Mouse (Mus musculus) intestine, embryonic 16.5 days (tissue): ENCODE measurements around the gene Carmil3. TPM values are rescaled to one million over a fixed set of nuclear protein-coding genes. Genes with fewer than 3 reads are reported as not detected.

Source experiments
- ATAC-seq: fragments of 200-750 bp; cut with Nextera tagmentation; 2 replicates; pipeline ENCODE4 v1.8.0; 2017; ENCODE audit warnings: moderate TSS enrichment, moderate library complexity
- H3K27ac ChIP-seq: fragments of 300-500 bp; sonication (generic); 2 replicates; pipeline ENCODE4 v1.5.1; 2014; ENCODE audit warnings: mild to moderate bottlenecking, low read length
- H3K27me3 ChIP-seq: fragments of 300-500 bp; sonication (generic); replicated peaks from 2 replicates; pipeline ENCODE4 v1.6.1; 2014; ENCODE audit warnings: low read length, control low read depth, mixed read lengths; ENCODE audit not compliant: control insufficient read depth, insufficient read depth
- H3K36me3 ChIP-seq: fragments of 300-500 bp; sonication (generic); 2 replicates; pipeline ENCODE4 v1.6.1; 2014; ENCODE audit warnings: low read length, control low read depth; ENCODE audit not compliant: control insufficient read depth, insufficient read depth
- H3K4me1 ChIP-seq: fragments of 300-500 bp; sonication (generic); 2 replicates; pipeline ENCODE4 v1.6.1; 2014; ENCODE audit warnings: low read length, control low read depth, mixed read lengths; ENCODE audit not compliant: control insufficient read depth, insufficient read depth
- H3K4me2 ChIP-seq: fragments of 300-500 bp; sonication (generic); 2 replicates; pipeline ENCODE4 v1.6.1; 2014; ENCODE audit warnings: low read depth, low read length, control low read depth
- H3K4me3 ChIP-seq: fragments of 300-500 bp; sonication (generic); 2 replicates; pipeline ENCODE4 v1.5.1; 2014; ENCODE audit warnings: mild to moderate bottlenecking, low read length
- H3K9ac ChIP-seq: fragments of 300-500 bp; sonication (generic); 2 replicates; pipeline ENCODE4 v1.6.1; 2014; ENCODE audit warnings: low read depth, low read length
- H3K9me3 ChIP-seq: fragments of 300-500 bp; sonication (generic); 2 replicates; pipeline ENCODE4 v1.6.1; 2016; ENCODE audit warnings: low read length, control low read depth; ENCODE audit not compliant: control insufficient read depth
- WGBS: fragments of 180-500 bp; shearing (Covaris S2); extraction: QIAGEN DNeasy Blood & Tissue Kit; methylation state at CpG from one replicate; pipeline ENCODE4 v1.1.7; 2014; 5-methylcytosine and 5-hydroxymethylcytosine counted together
- polyA plus RNA-seq: library from polyadenylated mRNA; unstranded; fragments of >200 nt; fragmentation: Nextera tagmentation; extraction: Ambion mirVana; gene quantifications from 2 replicates; pipeline ENCODE4 v1.2.1, GENCODE M21; 2015

Gene Carmil3
- polyA plus RNA-seq, 1 experiment from 2014 or later: 1.0 TPM

DNA sequence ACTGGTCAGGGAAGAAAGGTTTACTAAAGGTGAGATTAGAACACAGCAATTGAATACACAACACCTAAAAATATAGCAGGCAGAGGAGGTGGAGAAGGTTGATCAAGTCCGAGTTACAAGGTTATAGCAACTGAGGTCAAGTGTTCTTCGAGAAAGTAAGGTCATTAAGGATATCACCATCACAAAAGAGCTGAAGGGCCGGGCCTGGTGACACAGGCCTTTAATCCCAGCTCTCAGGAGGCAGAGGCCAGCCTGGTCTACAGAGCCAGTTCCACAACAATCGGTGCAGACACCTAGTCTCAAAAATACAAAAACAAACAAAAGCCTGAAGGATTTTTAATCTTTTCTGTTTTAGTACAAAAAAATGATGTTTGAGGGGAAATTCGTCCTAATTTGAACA lies 60.9 kb downstream of the Carmil3 start:
- no peak for ATAC-seq
- Histone ChIP-seq H3K9ac (no peak overlapping the region), H3K4me1 (peaks cover 3% of the 10 kb centered on the region; the same call in 1 of the 2 replicates), H3K9me3 (no peaks in the 10 kb centered on the region), H3K36me3 (peaks cover 12% of the 10 kb centered on the region), H3K27me3 (no peaks in the 10 kb centered on the region), H3K27ac (no peak overlapping the region), H3K4me3 (no peak overlapping the region), H3K4me2 (no peak overlapping the region)
- WGBS: 76% methylated on average over 5 of the region's 5 CpGs

DNA sequence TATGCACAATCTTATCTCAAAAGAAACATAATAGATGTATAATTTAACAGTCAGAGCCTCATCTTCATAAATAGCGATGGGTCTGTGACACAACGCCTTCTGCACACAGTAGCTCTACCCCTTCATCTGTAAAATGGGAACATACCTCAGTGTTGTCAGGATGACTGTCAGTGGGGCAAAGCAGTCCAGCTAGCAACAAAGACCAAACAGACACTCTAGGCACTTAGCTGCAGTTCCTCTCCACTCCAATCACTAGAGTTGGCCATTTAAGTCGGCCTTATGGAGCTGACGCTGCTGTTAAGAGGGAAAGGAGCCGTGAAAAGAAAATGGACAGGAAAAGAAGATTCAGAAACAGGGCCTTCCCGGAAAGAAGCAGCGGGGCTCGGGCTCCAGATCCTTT lies 61.3 kb downstream of the Carmil3 start:
- H3K4me1 ChIP-seq: peaks cover 6% of the 10 kb centered on the region; the same call in 1 of the 2 replicates
- ATAC-seq: no peak
- no peak overlapping the region for H3K4me2 ChIP-seq
- peaks cover 12% of the 10 kb centered on the region for H3K36me3 ChIP-seq
- H3K9me3 ChIP-seq: no peaks in the 10 kb centered on the region
- H3K27ac ChIP-seq: no peak overlapping the region
- no peak overlapping the region for H3K9ac ChIP-seq
- WGBS: 94% methylated on average over 8 of the region's 8 CpGs
- no peaks in the 10 kb centered on the region for H3K27me3 ChIP-seq
- H3K4me3 ChIP-seq: no peak overlapping the region

DNA sequence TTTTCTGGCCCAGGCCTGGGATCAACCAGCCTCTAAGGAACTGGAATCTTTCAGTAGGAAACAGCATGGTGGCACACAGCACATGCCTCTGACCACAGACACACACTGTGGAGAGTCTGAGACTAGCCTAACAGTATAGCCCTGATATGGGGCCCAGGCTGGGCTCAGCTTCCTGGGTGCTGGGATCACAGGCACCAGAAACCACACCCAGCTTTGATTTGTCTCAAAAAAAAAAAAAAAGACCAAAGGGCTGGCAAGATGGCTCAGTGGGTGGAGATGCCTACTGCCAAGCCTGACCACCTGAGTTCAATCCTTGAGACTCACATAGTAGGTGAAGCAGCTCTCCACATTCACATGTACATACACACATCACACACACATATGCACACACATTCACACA lies 64.2 kb downstream of the Carmil3 start:
- Histone ChIP-seq H3K27me3 (no peaks in the 10 kb centered on the region), H3K9me3 (no peaks in the 10 kb centered on the region), H3K36me3 (no peaks in the 10 kb centered on the region), H3K4me3 (no peak overlapping the region), H3K4me2 (no peak overlapping the region), H3K27ac (no peak overlapping the region), H3K9ac (no peak overlapping the region), H3K4me1 (peaks cover 6% of the 10 kb centered on the region; the same call in 1 of the 2 replicates)
- ATAC-seq: no peak

DNA sequence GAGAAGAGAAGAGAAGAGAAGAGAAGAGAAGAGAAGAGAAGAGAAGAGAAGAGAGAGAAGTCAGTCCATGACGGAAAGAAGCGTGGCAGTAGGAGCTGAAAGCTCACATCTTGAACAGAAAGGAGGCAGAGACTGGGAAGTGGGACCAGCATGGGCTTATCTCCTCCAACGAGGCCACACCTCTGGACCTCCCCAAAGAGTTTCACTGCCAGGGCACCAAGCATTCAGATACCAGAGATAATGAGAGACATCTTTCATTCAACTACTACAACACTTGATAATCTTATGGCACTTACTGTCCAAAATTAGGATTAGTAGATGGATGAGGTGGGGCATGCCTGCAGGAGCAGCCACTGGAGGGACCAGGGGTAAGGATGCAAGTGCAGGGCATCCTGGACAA lies 65.3 kb downstream of the Carmil3 start:
- Histone ChIP-seq H3K27me3 (no peaks in the 10 kb centered on the region), H3K4me1 (peaks cover 6% of the 10 kb centered on the region; the same call in 1 of the 2 replicates), H3K4me2 (no peak overlapping the region), H3K36me3 (no peaks in the 10 kb centered on the region), H3K9me3 (no peaks in the 10 kb centered on the region), H3K4me3 (no peak overlapping the region), H3K9ac (no peak overlapping the region), H3K27ac (no peak overlapping the region)
- ATAC-seq: no peak
- WGBS: 82% methylated on average over 3 of the region's 3 CpGs

DNA sequence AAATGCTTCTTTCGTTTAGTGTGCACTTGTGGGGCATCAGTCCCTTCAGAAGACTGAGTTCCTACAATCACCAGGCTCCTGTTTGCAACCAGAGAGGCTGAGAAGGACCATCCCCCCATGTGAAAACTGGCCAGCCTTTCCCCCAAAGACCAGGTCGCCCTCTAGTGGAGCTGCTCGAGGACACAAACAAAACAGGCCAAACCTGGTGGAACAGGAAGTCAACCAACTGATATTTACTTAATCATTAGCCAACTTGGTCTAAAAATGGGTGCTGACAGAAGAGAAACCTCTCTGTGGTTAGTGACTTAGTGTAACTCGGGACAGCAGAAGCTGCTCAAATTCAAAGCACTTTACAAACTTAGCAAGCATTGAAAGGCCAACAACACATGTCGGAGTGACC lies 66.6 kb downstream of the Carmil3 start:
- peaks cover 16% of the 10 kb centered on the region for H3K4me1 ChIP-seq
- H3K9me3 ChIP-seq: no peaks in the 10 kb centered on the region
- WGBS: 20% methylated on average over 5 of the region's 5 CpGs
- H3K36me3 ChIP-seq: no peaks in the 10 kb centered on the region
- peak overlapping the region; percentile 67 for H3K27ac ChIP-seq
- H3K4me3 ChIP-seq: no peak overlapping the region
- H3K27me3 ChIP-seq: no peaks in the 10 kb centered on the region
- 0 out of 2 replicates have a peak overlapping the region, but pooled peaks have one; percentile 1 for H3K4me2 ChIP-seq
- ATAC-seq: no peak
- H3K9ac ChIP-seq: no peak overlapping the region

DNA sequence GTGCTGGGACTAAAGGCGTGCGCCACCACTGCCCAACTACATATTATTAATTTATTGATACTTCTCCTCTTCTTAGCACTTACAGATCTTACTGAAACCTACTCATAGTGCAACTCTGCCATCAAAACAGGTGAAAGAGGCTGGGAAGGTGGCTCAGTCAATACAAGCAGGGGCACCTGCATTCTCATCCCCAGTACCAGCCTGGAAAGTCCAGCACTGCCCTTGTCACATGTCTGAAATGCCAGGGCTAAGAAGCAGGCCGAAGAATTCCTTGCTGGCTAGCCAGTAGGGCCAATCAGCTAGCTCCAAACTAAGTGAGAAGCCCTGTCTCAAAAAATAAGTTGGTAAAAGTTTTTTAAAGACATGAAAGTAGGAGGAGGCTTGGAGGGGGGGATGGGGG lies 67.1 kb downstream of the Carmil3 start:
- 84% methylated on average over 3 of the region's 3 CpGs for WGBS
- H3K9ac ChIP-seq: no peak overlapping the region
- no peaks in the 10 kb centered on the region for H3K9me3 ChIP-seq

More for the DNA sequence above, 67.1 kb downstream of the Carmil3 start:
- H3K4me2 ChIP-seq: no peak overlapping the region
- no peaks in the 10 kb centered on the region for H3K36me3 ChIP-seq
- peak overlapping the region; percentile 67 for H3K27ac ChIP-seq
- H3K27me3 ChIP-seq: no peaks in the 10 kb centered on the region
- H3K4me1 ChIP-seq: peaks cover 17% of the 10 kb centered on the region
- H3K4me3 ChIP-seq: no peak overlapping the region
- ATAC-seq: no peak

Other genes starting within 250 kb of the Carmil3 start
- 165 and 167 TPM in 2 replicates for gene Dhrs4, start 11.9 kb upstream of the Carmil3 start, polyA plus RNA-seq
- gene Cpne6, start 19.8 kb downstream of the Carmil3 start, polyA plus RNA-seq: 0.61 TPM in 2 replicates
- gene Nrl, start 34.3 kb downstream of the Carmil3 start, polyA plus RNA-seq: not detected in 2 replicates
- gene Pck2, start 49.6 kb downstream of the Carmil3 start, polyA plus RNA-seq: 46.2 and 51.8 TPM in 2 replicates
- 102 and 104 TPM in 2 replicates for gene Dcaf11, start 69.4 kb downstream of the Carmil3 start, polyA plus RNA-seq
- 2.0 and 2.2 TPM in 2 replicates for gene A730061H03Rik, start 69.8 kb downstream of the Carmil3 start, polyA plus RNA-seq
- gene Fitm1, start 85.0 kb downstream of the Carmil3 start, polyA plus RNA-seq: 0.18 and 0.28 TPM in 2 replicates
- 217 and 224 TPM in 2 replicates for gene Psme1, start 87.5 kb downstream of the Carmil3 start, polyA plus RNA-seq
- gene Emc9, start 94.7 kb downstream of the Carmil3 start, polyA plus RNA-seq: 14.0 and 15.6 TPM in 2 replicates
- gene Psme2, start 100.5 kb downstream of the Carmil3 start, polyA plus RNA-seq: 347 and 368 TPM in 2 replicates
- gene Rnf31, start 101.1 kb downstream of the Carmil3 start, polyA plus RNA-seq: 19.0 and 19.8 TPM in 2 replicates
- 11.6 and 12.9 TPM in 2 replicates for gene Irf9, start 112.9 kb downstream of the Carmil3 start, polyA plus RNA-seq
- 13.1 and 13.9 TPM in 2 replicates for gene Rec8, start 127.4 kb downstream of the Carmil3 start, polyA plus RNA-seq
- gene Ipo4, start 145.3 kb downstream of the Carmil3 start, polyA plus RNA-seq: 65.5 and 71.1 TPM in 2 replicates
- 0.53 and 0.70 TPM in 2 replicates for gene Gm49378, start 147.2 kb downstream of the Carmil3 start, polyA plus RNA-seq
- gene Tm9sf1, start 153.2 kb downstream of the Carmil3 start, polyA plus RNA-seq: 131 and 133 TPM in 2 replicates
- gene Tssk4, start 159.5 kb downstream of the Carmil3 start, polyA plus RNA-seq: 1.0 and 1.3 TPM in 2 replicates
- gene Mdp1, start 169.9 kb downstream of the Carmil3 start, polyA plus RNA-seq: 65.6 and 70.7 TPM in 2 replicates
- 52.3 and 58.4 TPM in 2 replicates for gene Gmpr2, start 181.3 kb downstream of the Carmil3 start, polyA plus RNA-seq
- 464 and 495 TPM in 2 replicates for gene Nedd8, start 181.5 kb downstream of the Carmil3 start, polyA plus RNA-seq
- gene Tinf2, start 191.2 kb downstream of the Carmil3 start, polyA plus RNA-seq: 32.6 and 37.1 TPM in 2 replicates
- gene Tgm1, start 223.3 kb downstream of the Carmil3 start, polyA plus RNA-seq: 0.75 and 1.4 TPM in 2 replicates
- 36.9 and 37.5 TPM in 2 replicates for gene Rabggta, start 231.6 kb downstream of the Carmil3 start, polyA plus RNA-seq